Mouse (Mus musculus) erythroblast, embryonic 14.5 days (primary cell): Measurements from ENCODE around the gene 1700067K01Rik.

Experiments used
- GATA1 ChIP-seq: IDR thresholded peaks from 2 replicates; pipeline ENCODE4 v1.6.1; 2012; ENCODE audit warnings: low read length, inconsistent platforms, mixed read lengths
- TAL1 ChIP-seq: IDR thresholded peaks from 3 replicates; pipeline ENCODE4 v1.6.1; 2012; ENCODE audit warnings: low read length, inconsistent platforms, mixed read lengths

- TF ChIP-seq TAL1 (no peak), GATA1 (no peak)
Observed at GRCm38 (mm10) chr8:83997511-83998141, 3.7 kb upstream of the 1700067K01Rik start, which contains the start of gene Samd1.
